Mouse (Mus musculus): ENCODE measurements around the gene Gps1.
"Not testable (repeated sequence)": the region's sequence is repeated elsewhere in the genome, so short reads cannot be mapped to it uniquely, and the experiment has no call there.

Gene Gps1

GRCm38 (mm10) chr11:120785145-120785544 lies 1.1 kb downstream of the Gps1 start:
- DNase-seq (ENCODE audit: low spot score in 2 of 2), result no peak

- DNase-seq (ENCODE audit: low spot score in 2 of 2), result not testable (repeated sequence)
Observed at GRCm38 (mm10) chr11:120788460-120788859, 4.4 kb downstream of the Gps1 start.

- DNase-seq (ENCODE audit: low spot score in 2 of 2), result no peak
Observed at GRCm38 (mm10) chr11:120789355-120789754, 5.3 kb downstream of the Gps1 start.

- no peak for DNase-seq (ENCODE audit: low spot score in 2 of 2)
Observed at GRCm38 (mm10) chr11:120789810-120790209, 5.7 kb downstream of the Gps1 start.

- DNase-seq (ENCODE audit: low spot score in 2 of 2), result no peak
Observed at GRCm38 (mm10) chr11:120792652-120793051, 8.6 kb downstream of the Gps1 start.

- peak; percentile 96 to 97 for DNase-seq (ENCODE audit: low spot score in 2 of 2)
Observed at GRCm38 (mm10) chr11:120795756-120796613, 11.9 kb downstream of the Gps1 start, which contains the start of gene Dus1l. TSS of gene Dus1l (minus strand) at chr11:120796403.

- DNase-seq (ENCODE audit: low spot score in 2 of 2), result no peak
Observed at GRCm38 (mm10) chr11:120796614-120796946, 12.5 kb downstream of the Gps1 start.

- DNase-seq (ENCODE audit: low spot score in 2 of 2), result no peak
Observed at GRCm38 (mm10) chr11:120798244-120798643, 14.2 kb downstream of the Gps1 start.

GRCm38 (mm10) chr11:120799316-120799890 lies 15.3 kb downstream of the Gps1 start:
- DNase-seq (ENCODE audit: low spot score in 2 of 2), result no peak

- DNase-seq (ENCODE audit: low spot score in 2 of 2), result peak; percentile 78 to 91
Observed at GRCm38 (mm10) chr11:120800061-120800904, 16.2 kb downstream of the Gps1 start.

- DNase-seq (ENCODE audit: low spot score in 2 of 2), result no peak
Observed at GRCm38 (mm10) chr11:120804274-120804673, 20.2 kb downstream of the Gps1 start.

- no peak for DNase-seq (ENCODE audit: low spot score in 2 of 2)
Observed at GRCm38 (mm10) chr11:120804769-120805168, 20.7 kb downstream of the Gps1 start.

GRCm38 (mm10) chr11:120805375-120806298 lies 21.6 kb downstream of the Gps1 start:
- DNase-seq (ENCODE audit: low spot score in 2 of 2), result no peak

GRCm38 (mm10) chr11:120808010-120808409 lies 23.9 kb downstream of the Gps1 start:
- DNase-seq (ENCODE audit: low spot score in 2 of 2), result no peak

- no peak for DNase-seq (ENCODE audit: low spot score in 2 of 2)
Observed at GRCm38 (mm10) chr11:120812068-120812467, 28.0 kb downstream of the Gps1 start.

- no peak for DNase-seq (ENCODE audit: low spot score in 2 of 2)
Observed at GRCm38 (mm10) chr11:120817358-120817757, 33.3 kb downstream of the Gps1 start.

- DNase-seq (ENCODE audit: low spot score in 2 of 2), result no peak
Observed at GRCm38 (mm10) chr11:120818251-120818650, 34.2 kb downstream of the Gps1 start.

GRCm38 (mm10) chr11:120819556-120819955 lies 35.5 kb downstream of the Gps1 start:
- no peak for DNase-seq (ENCODE audit: low spot score in 2 of 2)

- DNase-seq (ENCODE audit: low spot score in 2 of 2), result no peak
Observed at GRCm38 (mm10) chr11:120820546-120820945, 36.5 kb downstream of the Gps1 start.

- DNase-seq (ENCODE audit: low spot score in 2 of 2), result no peak
Observed at GRCm38 (mm10) chr11:120821076-120821922, 37.2 kb downstream of the Gps1 start.
